Mouse (Mus musculus): Measurements from ENCODE around the gene Hyal1.

Gene Hyal1

DNA sequence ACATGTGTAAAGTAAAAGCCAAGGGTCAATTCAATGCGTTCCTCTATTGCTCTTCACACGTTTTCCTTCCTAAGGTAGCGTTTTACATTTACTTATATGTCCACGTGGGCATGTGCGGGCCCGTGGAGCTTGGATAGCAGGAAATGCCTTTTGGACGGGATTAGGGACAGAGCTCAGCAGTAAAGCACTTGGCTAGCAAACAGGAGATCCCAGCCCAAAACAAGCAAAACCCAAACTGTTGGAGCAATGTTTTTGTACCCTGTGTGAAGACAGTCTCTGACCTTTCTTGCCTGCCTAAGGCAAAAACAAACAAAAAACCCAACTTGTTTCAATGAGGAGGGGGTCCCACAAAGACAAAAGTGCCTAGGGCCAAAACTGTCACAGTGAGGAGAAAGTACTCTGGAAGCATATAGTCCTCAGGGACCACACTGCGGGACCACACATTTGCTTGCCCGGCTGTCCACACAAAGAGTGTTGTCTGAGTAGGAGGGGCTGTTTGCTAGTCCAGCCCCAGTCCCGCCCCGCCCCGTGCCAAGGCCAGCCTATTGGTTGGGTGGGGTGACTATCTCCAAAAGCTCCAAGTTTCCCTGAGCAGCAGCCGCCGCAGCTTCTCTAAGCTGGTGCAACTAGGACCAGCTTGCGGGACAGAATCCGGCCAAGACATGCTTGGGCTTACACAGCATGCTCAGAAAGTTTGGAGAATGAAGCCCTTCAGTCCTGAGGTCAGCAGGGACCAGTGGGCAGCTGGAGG lies at the start of gene Hyal1:
Gene Hyal1 (plus strand): TSS at position 571 of the 751 bp plus-strand sequence.
- no peak for DNase-seq (ENCODE audit: low spot score in 2 of 2)

DNA sequence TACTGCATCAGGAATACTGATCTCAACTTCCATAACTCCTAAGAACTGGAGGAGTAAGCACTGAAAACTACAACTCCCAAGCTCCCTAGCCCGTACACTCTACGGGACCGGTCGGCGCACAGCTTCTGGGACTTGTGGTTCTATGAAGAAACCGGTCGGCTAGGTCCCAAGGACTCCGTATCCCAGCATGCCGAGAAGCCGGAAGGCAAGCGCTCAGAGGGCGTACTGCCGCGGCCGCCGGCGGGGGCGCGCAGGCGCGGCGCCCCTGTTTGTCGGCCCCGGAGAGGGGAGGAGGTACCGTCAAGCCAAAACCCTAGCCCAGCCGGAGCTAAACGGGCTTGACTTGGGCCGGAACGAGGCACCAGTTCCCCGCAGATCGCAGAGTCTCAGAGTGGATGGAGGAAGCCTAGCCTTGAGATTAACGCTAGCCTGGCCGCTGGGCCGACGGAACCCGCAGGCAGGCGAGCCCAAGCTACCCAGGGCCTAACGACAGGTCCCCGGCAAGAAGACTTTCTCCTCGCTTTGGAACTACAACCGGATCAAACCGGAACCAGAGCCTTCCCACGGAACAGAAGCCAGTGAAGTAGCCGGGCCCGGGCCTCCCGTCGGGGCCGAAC lies 42.8 kb upstream of the Hyal1 start, which contains the start of gene Tmem115:
Gene Tmem115 (plus strand): TSS at position 155 of the 617 bp plus-strand sequence.
- peak; percentile 92 to 94 for DNase-seq (ENCODE audit: low spot score in 2 of 2)

DNA sequence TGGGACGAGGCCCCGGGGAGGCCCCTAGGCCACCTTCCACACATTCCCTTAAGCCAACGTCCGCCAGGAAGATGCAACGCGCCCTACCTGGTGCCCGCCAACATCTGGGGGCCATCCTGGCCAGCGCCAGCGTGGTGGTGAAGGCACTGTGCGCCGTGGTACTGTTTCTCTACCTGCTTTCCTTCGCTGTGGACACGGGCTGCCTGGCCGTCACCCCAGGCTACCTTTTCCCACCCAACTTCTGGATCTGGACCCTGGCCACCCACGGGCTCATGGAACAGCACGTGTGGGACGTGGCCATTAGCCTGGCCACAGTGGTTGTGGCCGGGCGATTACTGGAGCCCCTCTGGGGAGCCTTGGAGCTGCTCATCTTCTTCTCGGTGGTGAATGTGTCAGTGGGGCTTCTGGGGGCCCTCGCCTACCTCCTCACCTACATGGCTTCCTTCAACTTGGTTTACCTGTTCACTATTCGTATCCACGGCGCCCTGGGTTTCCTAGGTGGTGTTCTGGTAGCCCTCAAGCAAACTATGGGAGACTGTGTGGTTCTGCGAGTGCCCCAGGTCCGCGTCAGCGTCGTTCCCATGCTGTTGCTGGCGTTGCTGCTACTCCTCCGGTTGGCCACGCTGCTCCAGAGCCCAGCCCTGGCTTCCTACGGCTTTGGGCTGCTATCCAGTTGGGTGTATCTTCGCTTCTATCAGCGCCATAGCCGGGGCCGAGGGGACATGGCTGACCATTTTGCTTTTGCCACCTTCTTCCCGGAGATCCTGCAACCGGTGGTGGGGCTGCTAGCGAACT lies 42.1 kb upstream of the Hyal1 start:
- no peak for DNase-seq (ENCODE audit: low spot score in 2 of 2)

DNA sequence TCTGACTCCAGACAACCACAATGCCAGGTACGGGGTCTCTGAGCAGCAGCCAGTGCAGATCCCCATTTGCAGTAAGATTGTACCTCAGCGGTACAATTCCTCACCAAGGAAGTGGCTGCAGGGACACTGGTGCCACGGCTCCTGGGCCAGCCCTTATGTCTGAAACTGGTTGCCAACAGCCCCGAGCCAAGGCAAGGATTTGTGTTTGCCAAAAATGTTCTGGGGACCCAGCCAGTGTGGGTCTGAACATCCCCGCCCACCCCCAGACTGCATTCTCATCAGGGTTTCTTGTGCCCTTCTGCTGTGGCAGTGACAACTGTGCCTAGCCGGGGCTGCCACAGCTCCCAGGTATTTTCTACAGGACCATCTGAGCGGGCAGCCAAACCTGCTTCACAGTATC lies 38.5 kb upstream of the Hyal1 start:
- DNase-seq (ENCODE audit: low spot score in 2 of 2): no peak

DNA sequence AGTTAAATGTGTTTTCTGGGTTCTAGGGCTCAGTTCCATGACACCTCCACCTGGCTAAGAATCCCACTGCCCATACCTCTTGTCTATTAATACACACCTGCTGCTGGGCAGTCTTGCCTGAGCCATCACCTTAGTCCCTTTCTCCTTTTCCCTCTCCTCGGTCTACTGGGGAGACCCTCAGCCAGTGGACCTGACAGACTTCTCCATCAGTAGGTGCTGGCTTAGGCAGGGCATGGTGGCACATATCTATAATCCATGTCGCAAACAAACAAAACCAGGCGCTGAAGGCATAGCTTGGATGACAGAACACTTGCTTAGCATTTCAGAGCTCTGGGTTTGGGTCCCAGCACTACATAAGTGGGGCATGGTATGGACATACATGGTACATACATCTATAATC lies 38.0 kb upstream of the Hyal1 start:
- DNase-seq (ENCODE audit: low spot score in 2 of 2): no peak

DNA sequence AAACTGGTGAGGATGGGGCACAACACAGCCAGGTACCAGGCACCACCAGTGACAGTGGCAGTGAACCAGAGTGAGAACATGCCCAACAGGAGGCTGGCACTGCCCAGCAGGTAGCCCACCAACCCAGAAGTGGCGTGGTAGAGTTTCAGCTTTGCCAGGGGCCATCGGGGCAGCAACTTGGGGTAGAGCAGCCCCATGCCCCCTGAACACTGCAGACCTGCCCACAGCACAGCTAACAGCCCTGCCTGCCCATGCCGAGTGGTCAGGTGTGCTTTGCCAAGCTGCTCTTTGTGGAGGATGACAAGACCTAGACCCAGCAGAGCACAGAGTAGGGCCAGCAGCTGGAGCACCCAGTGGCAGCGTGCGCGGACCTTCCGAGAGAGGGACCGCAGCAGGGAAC lies 36.8 kb upstream of the Hyal1 start:
- DNase-seq (ENCODE audit: low spot score in 2 of 2): no peak

DNA sequence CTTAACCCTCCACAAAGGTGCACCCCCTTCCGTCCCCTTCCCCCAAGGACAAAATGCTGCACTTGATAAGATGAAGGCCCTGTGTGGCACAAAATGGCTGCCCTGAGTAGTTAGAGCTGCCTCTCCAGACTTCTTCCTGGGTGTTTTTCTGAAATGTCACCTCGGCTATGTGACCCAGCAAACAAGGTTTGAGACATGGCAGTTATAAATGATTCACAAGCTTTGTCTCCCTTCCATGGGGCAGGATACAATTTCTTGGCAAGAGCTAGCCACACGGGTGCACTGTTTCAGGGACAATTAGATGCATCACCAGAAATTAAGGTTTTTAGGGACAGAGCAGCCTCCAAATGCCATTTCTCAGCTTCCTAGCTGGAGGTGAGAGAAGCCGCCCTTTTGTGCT lies 36.3 kb upstream of the Hyal1 start:
- DNase-seq (ENCODE audit: low spot score in 2 of 2): no peak

DNA sequence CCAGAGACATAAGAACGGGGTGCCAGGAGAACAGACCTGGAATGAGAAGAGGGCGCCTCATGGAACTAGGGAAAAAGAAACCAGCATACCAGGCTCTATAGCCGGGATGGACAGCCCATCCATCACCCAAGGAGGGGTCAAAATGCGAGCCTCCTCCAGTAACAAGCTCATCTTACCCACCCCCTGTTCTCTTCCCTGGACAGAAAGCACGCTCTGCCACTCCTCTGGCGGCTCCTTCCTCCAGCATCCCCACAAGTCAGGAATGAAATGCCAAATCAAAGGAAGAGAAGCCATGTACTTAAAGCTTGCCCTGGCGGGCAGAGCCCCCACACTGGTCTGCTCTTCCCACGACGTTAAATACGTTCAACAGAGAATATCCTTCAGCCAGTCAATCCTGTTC lies 35.7 kb upstream of the Hyal1 start:
- no peak for DNase-seq (ENCODE audit: low spot score in 2 of 2)

DNA sequence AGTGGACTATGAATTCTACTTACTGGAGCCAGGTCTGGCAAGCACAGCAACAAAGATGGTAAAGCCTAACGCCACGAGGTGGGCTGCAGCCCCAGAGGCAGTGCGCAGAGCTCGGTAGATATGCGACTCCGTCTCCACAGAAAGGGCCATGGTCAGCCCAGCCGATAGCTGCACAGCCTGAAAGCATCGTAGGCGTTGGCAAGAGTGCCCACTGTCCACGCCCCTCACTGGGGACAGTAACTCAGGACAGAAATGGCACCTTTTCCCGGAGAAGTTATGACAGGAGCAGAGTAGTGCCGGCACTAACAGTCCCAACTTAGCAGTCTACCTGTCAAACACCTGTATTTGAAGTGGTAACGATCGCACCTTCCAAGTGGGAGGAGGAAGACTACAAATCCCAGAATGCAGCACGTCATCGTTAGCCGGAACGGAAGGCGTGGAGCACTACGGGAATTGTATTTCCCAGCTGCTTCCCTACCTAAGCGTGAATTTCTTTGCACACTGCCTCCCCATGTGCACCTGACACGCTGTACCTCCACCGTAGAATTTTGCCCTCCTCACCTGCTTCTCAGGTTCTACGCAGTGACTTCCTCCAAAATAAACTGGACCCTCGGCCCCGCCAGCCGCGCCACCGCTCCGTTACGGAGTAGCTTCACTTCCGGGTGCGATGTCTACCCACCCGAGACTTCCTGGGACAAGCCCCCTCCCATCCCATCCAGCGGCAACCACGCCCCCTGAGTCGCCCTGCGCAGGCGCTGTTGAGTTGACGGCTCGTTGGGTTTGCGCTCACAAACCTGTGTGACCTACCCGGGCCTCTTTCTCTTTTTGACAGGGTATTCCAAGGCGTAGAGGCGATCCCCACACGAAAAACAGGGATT lies 35.0 kb upstream of the Hyal1 start, which contains the start of the genes Cyb561d2 and Nprl2:
Gene Cyb561d2 (minus strand): TSS at position 720 of the 878 bp plus-strand sequence.
Gene Nprl2 (plus strand): TSS at position 753 of the 878 bp plus-strand sequence.
- DNase-seq (ENCODE audit: low spot score in 2 of 2): peak; percentile 95

DNA sequence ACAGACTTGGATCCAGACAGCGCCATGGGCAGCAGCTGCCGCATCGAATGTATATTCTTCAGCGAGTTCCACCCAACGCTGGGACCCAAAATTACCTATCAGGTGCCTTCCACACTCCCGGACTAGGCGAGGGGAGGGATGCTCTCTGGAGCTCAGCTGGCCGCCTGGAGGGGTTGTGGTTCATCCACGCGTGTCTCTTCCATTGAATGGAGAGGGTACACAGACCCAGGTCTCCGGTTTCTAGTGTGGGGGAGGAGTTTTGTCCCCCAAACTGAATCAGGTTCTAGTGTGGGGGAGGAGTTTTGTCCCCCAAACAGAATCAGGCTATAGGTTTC lies 34.4 kb upstream of the Hyal1 start:
- DNase-seq (ENCODE audit: low spot score in 2 of 2): no peak

DNA sequence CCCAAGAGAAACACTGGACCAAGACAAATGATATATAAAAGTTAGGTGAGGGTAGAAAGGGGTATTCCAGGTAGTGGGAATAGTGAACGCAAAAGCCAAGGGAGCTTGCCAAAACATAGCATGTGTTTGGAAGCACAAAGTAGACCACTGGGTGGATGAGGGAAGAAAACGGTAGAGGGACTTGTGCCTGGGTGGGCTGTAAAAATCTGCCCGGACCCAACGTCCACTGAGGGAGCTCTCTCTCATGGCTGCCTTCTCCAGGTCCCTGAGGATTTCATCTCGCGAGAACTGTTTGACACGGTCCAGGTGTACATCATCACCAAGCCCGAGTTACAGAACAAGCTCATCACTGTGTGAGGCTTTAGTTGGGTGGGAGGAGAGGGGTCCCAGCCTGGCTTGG lies 34.0 kb upstream of the Hyal1 start:
- DNase-seq (ENCODE audit: low spot score in 2 of 2): no peak

DNA sequence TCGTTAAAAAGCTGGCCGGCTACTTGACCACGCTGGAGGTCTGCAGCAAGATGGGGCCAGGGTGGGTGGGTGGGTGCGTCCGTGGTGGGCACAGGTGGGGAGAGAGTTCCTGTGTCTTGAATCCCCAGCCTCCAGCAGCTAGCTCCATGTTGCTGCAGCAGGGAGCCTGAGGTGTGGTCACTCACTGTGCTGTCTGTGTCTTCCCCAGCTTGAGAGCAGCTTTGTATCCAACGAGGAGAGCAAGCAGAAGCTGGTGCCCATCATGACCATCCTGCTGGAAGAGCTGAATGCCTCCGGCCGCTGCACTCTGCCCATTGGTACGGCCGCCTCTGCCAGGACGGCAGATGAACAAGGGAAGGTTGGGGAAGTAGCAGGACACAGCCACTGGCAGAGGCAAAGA lies 33.4 kb upstream of the Hyal1 start:
- no peak for DNase-seq (ENCODE audit: low spot score in 2 of 2)

DNA sequence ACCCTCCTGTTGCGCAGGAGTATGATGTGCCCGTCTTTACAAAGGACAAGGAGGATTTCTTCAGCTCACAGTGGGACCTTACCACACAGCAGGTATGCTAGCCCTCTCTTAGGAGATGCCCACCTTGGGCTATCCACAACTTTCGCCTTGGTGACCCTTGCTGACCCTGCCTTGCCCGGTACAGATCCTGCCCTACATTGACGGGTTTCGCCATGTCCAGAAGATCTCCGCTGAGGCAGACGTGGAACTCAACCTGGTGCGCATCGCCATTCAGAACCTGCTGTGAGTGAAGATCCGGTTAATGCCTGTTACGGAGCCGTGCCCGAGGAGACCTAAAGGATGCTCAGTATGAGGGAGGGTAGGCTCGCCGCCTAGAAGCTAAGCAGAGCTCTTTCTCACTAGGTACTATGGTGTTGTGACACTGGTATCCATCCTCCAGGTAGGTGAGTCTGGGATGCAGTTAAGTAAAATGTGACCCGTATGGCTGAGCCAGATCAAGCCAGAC lies 32.5 kb upstream of the Hyal1 start:
- DNase-seq (ENCODE audit: low spot score in 2 of 2): no peak

DNA sequence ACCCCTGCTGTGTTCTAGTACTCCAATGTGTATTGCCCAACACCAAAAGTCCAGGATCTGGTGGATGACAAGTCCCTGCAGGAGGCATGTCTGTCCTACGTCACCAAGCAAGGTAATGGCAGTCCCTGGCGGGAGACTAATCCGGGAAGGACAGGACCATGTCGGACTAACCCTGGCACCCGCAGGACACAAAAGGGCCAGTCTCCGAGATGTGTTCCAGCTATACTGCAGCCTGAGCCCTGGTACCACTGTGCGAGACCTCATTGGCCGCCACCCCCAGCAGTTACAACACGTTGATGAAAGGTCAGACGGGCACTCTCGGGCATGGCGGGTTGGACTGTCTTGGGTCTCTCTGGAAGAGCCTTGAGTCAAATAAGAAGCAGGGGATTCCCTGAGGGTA lies 32.0 kb upstream of the Hyal1 start:
- no peak for DNase-seq (ENCODE audit: low spot score in 2 of 2)

DNA sequence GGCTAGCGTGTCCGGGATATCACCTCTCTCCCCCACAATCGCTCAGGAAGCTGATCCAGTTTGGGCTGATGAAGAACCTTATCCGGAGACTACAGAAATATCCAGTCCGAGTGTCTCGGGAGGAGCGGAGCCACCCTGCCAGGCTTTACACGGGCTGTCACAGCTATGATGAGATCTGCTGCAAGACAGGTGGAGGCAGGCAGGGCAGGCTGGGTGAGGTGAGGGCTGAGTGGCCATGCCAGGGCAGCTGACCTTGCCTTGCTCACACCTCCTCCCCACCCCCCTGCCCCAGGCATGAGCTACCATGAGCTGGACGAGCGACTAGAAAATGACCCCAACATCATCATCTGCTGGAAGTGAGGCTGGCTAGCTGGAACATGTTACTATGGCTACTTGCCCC lies 31.5 kb upstream of the Hyal1 start:
- no peak for DNase-seq (ENCODE audit: low spot score in 2 of 2)

DNA sequence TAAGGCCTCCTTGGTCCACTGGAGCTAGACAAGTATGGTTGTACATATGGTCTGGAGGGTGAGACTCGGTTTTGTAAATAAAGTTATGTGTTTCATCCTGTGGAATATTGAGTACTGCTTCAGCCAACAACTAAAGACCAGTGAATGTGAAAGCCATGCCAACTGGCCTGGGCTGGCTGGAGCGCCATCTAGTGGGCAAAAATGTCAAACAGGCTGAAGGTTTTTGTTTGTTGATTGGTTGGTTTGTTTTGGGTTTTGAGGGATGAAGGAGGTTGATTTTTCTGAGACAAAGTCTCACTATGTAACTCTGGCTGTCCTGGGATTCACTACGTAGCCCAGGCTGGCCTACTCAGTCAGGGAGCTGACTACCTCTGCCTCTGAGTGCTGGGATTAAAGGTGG lies 31.1 kb upstream of the Hyal1 start:
- DNase-seq (ENCODE audit: low spot score in 2 of 2): peak; percentile 79 to 81

DNA sequence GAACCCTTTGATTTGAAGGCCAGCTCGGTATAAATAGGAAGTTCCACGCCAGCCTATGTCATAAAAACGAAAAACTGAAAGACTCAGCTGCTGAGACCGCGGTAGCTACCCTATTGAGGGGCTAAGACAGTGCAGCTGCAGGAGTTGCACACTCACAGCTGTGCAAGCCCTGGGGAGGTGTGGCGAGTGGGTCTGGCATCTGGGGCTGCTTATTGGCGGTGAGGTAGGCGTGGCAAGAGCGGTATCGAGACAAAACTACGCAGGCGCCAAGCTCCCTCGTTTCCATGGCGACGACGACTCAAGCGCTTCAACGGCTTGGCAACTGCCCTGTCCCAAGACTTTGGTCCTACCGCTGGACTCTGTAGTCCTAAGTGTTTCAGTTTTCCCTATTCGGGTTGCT lies 29.7 kb upstream of the Hyal1 start, which contains the start of gene Zmynd10:
Gene Zmynd10 (plus strand): TSS at position 273 of the 400 bp plus-strand sequence.
- peak; percentile 89 to 90 for DNase-seq (ENCODE audit: low spot score in 2 of 2)

DNA sequence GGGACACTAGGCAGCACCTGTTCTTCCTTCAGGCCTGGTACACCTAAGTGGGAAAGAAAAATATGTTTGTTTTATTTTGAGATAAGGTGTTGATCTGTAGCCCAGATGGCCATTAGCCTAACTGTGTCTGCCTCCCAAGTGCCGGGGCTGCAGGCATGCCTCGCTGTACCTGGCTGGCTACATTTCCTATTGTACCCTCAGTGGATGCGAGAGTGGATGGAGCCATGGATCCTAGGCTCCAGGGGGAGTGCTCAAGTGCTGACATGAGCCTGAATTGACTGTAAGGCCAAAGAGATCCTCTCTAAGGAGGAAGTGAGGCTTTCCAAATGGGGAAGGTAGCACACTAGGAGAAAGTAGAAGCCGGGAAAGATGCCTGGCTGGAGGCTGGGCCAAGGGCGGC lies 28.8 kb upstream of the Hyal1 start:
- DNase-seq (ENCODE audit: low spot score in 2 of 2): no peak

DNA sequence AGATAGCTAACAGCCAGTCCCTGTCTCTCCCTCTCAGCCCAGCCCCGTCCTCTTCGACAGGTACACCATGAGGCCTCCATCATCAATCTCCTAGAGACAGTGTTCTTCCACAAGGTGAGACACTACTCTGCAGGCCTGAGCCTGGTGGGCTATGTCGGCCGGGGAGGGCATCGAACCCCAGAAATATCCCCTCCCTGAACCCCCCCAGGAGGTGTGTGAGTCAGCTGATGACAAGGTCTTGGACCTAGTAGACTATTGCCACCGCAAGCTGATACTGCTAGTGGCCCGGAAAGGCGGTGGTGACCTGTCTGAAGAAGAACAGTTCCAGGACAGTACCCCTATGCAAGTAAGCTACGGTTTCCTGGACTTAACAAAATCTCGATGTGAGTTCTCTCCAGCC lies 27.9 kb upstream of the Hyal1 start:
- DNase-seq (ENCODE audit: low spot score in 2 of 2): no peak

DNA sequence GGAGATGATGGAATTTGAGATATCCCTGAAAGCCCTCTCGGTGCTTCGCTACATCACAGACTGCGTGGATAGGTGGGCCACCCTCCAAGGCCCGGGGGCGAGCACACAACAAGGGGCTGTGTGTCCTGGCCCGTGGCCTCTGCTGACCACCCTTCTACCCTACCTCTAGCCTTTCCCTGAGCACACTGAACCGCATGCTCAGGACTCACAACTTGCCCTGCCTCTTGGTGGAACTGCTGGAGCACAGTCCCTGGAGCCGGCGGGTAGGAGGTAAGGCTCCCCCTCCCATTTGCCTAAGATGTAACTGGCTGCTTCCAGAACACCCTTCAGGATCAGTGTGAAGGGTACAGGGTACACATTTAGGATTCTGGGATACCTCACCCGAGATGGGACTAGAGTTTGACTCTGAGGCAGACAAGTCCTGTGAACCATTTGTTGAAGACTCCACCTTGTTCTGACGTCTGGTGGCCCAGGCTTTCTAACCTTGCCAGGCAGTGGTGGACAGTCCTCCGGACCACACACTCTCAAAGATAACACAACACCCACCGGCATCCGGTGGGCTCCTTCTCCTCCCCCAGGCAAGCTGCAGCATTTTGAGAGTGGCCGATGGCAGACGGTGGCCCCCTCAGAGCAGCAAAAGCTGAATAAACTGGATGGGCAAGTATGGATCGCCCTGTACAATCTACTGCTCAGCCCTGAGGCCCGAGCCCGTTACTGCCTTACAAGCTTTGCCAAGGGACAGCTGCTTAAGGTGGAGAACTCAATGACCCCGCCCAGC lies 27.2 kb upstream of the Hyal1 start:
- DNase-seq (ENCODE audit: low spot score in 2 of 2): no peak

Measured in right cerebral cortex, adult 2 months (tissue).